Mouse (Mus musculus) CH12.LX (cell line): ENCODE results near the gene Erbb2.

Experiments
- CHD2 ChIP-seq: IDR thresholded peaks from 2 replicates; pipeline ENCODE4 v1.6.1; 2011; ENCODE audit warnings: low read length, improper control_type of control experiment
- CTCF ChIP-seq, 2 experiments: IDR thresholded peaks in 1 of 2; conservative IDR thresholded peaks in 1 of 2; 2 replicates each; pipeline ENCODE4 v1.5.1; 2011 to 2012; ENCODE audit warnings: low read depth in 2 of 2, low read length in 2 of 2, improper control_type of control experiment in 1 of 2, inconsistent platforms in 1 of 2, mild to moderate bottlenecking in 1 of 2, moderate library complexity in 1 of 2
- EP300 ChIP-seq: IDR thresholded peaks from 2 replicates; pipeline ENCODE4 v1.6.1; 2011; ENCODE audit warnings: low read length, improper control_type of control experiment
- MXI1 ChIP-seq: IDR thresholded peaks from 2 replicates; pipeline ENCODE4 v1.6.1; 2011; ENCODE audit warnings: mild to moderate bottlenecking, low read depth, low read length, improper control_type of control experiment
- POLR2A ChIP-seq: IDR thresholded peaks from 2 replicates; pipeline ENCODE4 v1.6.1; 2011; ENCODE audit warnings: low read depth, mild to moderate bottlenecking, improper control_type of control experiment, low read length
- POLR2AphosphoS2 ChIP-seq: IDR thresholded peaks from 2 replicates; pipeline ENCODE4 v1.6.1; 2011; ENCODE audit warnings: low read depth, low read length, improper control_type of control experiment
- TBP ChIP-seq: conservative IDR thresholded peaks from 2 replicates; pipeline ENCODE4 v1.6.1; 2011; ENCODE audit warnings: low read depth, low read length, improper control_type of control experiment
- UBTF ChIP-seq: IDR thresholded peaks from 2 replicates; pipeline ENCODE4 v1.6.1; 2012; ENCODE audit warnings: low read depth, mild to moderate bottlenecking, inconsistent platforms, low read length, improper control_type of control experiment, moderate library complexity
- USF2 ChIP-seq: conservative IDR thresholded peaks from 2 replicates; pipeline ENCODE4 v1.6.1; 2011; ENCODE audit warnings: low read depth, low read length, improper control_type of control experiment
- ZC3H11A ChIP-seq: IDR thresholded peaks from 2 replicates; pipeline ENCODE4 v1.6.1; 2012; ENCODE audit warnings: low read depth, mild to moderate bottlenecking, inconsistent platforms, low read length, improper control_type of control experiment
- ZNF384 ChIP-seq: IDR thresholded peaks from 2 replicates; pipeline ENCODE4 v1.6.1; 2012; ENCODE audit warnings: low read depth, low read length, improper control_type of control experiment, inconsistent platforms

DNA sequence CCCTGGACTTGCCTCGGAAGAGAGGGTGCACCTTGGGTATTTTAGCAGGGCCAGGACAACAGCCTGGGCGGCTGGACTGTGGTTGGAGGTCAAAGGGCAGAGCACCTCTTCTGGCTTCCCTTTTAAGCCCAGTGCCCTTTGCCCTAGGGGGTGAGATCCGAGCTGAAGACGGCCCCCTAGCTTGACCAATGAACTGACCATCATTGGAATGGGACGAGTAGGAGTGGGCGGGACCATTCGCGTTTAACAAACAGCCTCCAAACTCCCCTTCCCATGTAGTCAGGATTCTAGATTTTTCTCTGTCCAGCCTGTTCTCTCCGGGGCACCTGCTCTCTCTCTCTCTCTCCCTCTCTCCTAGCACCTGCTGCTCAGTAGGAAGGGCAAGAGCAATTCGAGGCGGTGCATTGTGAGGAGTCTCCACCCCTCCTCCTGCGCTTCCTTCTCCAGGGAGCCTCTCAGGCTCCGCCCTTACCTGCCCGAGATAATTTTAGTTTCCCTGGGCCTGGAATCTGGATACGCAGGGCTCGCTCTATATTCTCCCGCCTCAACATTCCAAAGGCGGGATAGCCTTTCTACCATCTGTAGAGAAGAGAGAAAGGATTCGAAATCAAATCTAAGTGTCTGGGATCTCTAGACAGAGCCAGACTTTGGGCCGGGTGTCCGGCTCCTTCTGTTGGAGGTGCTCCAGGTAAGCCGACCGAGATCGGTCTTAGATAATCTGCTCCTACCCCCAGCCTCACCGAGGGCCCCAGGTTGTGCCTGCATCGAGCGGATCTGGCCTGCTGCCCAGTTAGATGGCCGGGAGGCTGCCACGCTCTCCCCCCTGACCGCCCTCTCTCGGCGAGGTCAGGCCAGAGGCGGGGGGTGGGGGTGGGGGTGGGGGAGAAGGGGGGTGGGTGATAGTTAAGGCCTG lies 34.5 kb downstream of the Erbb2 start:
- no peak for TF ChIP-seq TBP
- TF ChIP-seq POLR2AphosphoS2: no peak
- no peak for TF ChIP-seq POLR2A
- TF ChIP-seq ZNF384: no peak
- TF ChIP-seq ZC3H11A: no peak
- no peak for TF ChIP-seq CHD2
- TF ChIP-seq CTCF (conservative IDR thresholded peaks at IDR 0.05 in 1 of 2, IDR thresholded peaks at IDR 0.05 in 1 of 2; ENCODE audit: low read depth in 2 of 2, low read length in 2 of 2): no peak
- no peak for TF ChIP-seq EP300
- no peak for TF ChIP-seq MXI1
- no peak for TF ChIP-seq UBTF
- TF ChIP-seq USF2: no peak
